Mouse (Mus musculus) T-helper 17 cell (primary cell): ENCODE results near the gene Cep128.
"Not testable (repeated sequence)": the region's sequence is repeated elsewhere in the genome, so short reads cannot be mapped to it uniquely, and the experiment has no call there.

Source experiments
- in situ Hi-C, 2 experiments: fragments of 300-600 bp; cut with MboI, MseI; formaldehyde crosslinking; loops; 1 replicate in 1 of 2; 2 replicates in 1 of 2; pipeline ENCODE4 v1.15.1; 2025; ENCODE audit warnings: high pct_unique_total_duplicates in 2 of 2

The Cep128 gene

DNA sequence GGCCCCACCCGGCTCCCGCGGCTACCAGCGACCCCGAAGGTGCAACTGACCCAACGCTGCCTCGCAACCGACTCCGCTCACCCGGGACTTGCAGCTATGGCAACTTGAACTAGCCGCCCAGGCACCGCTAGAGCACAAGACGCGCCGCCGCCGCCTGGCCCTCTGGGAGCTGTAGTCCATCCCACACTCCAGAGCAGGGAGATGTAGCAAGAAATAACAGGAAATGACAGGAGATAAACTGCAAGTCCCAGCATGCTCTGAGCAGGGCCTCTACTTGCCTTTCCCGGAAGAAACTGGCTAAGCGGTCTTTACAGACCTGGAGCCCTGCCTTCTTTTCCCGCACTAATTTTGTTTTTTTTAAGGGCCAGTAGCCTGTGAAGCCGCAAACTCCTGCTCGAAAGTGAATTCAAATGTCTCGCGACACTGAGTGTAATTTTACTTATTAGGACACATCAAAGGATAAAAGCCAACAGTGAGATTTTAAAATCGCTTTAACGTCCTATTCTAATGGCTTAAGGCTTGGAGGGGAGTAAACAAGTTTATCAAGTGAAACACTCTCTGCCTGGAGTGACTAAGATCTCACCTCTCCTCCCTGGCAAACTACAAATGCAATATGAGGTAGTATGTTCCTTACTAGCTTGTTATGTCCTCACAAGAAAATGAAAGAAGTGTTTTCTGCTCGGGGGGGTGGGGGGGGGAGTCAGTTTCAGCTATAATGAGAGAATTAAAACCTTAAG lies at the start of gene Cep128, which contains the start of gene Tshr:
Cep128 (minus strand) TSS at position 129 of the 737 bp plus-strand sequence.
Tshr (plus strand) TSS at position 283 of the 737 bp plus-strand sequence.
- in situ Hi-C loops, result no loop called here

- in situ Hi-C loops, result no loop called here
These were observed 42.9 kb upstream of the Cep128 start for GRCm38 (mm10) chr12:91427129-91427528.

DNA sequence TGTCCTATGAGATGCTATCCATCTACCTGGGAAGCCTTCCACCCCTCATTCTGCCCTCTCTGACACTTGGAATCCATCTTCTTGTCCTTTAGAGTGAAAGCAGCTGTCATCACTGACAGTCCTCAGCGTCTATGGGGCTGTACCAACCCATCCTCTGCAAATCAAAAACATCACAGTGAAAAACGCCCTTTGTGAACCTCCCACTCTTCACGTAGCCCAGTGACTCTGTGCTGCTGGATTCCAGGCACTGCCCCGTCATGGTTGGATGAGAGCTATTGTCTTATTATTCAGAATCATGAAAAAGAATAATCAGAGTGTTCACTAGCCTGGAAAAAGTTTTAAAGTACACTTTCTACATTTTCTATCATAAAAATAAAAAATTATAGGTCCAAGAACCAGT lies 42.3 kb upstream of the Cep128 start:
- in situ Hi-C loops, result no loop called here

DNA sequence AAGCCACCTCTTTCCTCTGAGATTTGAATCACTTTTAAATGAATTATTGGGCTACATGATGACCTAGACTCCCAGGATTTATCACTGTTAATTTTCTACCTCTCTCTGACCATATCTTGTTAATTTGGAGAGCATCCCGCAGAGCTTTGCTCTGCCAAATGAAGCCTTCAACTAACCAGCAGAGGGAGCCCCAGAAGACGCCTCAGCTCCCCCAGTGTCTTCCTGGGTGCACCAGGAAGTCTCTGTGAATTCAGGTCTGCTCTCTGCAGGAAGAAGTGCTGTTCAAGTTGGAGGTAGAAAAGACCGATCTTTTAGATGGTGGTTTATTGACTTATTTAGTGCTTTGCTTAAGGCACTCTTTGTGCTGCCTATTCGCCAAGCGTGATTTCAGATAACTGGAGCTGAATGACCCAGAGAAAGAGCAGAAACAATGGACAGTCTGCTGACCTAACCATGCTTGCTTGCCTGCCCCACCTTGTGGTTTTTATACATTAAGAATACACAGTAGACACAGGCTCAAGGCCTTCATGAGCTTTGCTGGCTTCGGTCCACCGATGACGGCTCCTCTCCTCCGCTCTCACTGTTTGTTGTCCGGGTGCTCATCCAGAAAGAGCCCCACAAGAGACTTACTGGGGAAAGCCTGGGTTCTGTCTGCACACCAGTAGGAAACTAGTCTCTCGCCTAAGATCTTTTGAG lies 39.1 kb upstream of the Cep128 start:
- in situ Hi-C loops, result loop anchor here in 1 of 2 experiments (25.0 kb wide), 2 partner anchors 89 to 364 kb away; partner anchors contain the start of gene Ston2

DNA sequence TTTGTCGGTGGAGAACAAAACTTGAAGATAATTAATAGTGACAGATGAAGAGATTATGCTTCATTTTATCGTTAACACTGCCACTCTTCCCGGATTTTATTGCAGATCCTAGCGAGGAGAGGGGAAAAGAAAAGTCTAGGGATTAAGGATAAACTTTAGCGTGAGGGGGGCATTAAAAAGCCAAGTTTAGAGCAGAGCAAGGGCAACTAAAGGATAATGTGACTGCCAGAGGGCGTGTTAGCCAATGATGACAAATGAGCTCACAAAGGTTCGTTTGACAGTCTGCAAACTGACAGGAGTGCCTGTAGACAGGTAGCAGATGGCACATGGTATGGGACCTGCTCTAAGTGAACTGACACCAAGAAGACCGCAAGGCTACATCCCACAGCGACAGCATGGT lies 37.1 kb upstream of the Cep128 start:
- in situ Hi-C loops, result loop anchor here in 1 of 2 experiments (25.0 kb wide), 2 partner anchors 91 to 366 kb away; partner anchors contain the start of gene Ston2

DNA sequence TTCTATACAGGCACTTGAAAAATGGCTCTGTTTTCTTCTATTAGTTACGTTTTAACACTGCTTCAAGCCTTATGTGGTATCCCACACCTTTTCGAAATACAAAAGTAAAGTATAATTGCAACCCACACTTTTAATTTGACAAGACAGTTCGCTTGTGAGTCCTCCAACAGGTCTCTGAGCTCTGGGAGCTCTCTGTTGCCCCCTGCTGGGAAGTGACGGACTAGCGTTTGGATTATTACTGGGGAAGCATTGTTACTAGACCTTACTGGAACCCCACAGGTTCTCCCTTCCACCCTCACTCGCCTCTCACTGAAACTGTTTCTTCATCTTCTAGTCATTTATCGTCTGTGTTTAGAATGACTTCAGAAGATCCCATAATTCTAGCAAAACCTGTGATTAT lies 34.6 kb upstream of the Cep128 start:
- in situ Hi-C loops, result loop anchor here (5.0 to 25.0 kb wide), 3 partner anchors 94 to 379 kb away; partner anchors contain the start of gene Ston2 (in 1 of the 2)

DNA sequence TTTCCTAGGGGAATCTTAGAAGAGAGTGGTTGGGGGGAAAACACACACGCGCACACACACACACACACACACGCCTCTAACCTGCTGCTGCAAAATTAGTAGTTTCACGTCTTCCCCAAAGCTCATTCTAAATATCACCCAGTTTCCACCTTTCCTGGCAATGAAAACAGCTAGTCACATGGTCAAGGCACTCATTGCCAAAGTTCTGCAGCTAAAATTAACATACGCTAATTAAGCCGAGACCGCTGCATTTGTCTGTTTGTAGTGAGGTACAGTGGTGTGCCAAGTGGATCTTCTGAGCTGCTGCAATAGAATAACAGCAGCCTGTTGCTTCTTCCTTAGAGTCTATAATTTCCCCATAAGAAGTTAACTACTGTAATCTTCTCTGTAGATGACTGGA lies 32.6 kb upstream of the Cep128 start:
- in situ Hi-C loops, result loop anchor here (5.0 to 25.0 kb wide), 3 partner anchors 95 to 380 kb away; partner anchors contain the start of gene Ston2 (in 1 of the 2)

GRCm38 (mm10) chr12:91415112-91415511 lies 30.9 kb upstream of the Cep128 start:
- in situ Hi-C loops, result loop anchor here (5.0 to 25.0 kb wide), 3 partner anchors 97 to 382 kb away; partner anchors contain the start of gene Ston2 (in 1 of the 2)

DNA sequence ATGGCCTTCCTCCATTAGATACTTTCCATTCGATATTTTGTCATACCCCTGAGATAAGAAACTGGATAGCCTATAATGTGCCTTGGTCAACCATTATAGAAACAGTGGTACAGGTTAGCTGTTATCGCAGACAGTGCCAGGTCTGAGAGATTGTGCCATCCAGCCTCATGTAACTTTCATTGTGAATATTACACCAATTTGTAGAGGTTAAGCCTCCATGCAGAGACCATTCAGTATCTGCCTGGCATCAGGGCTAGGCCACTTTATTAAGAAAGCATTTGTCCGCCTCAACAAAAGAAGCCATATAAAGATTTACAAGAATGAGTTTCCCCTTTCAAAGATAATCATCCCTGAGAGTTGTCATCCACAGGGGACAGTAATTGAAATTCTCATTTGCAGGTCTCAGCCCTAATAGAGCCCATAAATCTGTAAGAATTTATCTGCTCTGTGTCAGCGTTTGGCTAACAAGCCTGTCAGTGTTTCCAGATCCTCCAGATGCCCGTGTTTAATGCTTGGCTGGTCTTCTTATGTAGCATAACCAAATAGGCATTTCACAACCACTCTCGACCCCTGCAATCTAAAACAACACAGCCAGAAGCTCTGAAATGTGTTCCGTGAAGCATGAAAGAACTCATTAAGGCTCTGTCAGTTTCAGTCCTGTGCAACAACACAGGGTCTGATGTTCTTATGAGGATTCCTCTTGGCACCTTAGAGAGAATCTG lies 28.4 kb upstream of the Cep128 start:
- in situ Hi-C loops, result loop anchor here in 1 of 2 experiments (25.0 kb wide), 2 partner anchors 100 to 375 kb away; partner anchors contain the start of gene Ston2

DNA sequence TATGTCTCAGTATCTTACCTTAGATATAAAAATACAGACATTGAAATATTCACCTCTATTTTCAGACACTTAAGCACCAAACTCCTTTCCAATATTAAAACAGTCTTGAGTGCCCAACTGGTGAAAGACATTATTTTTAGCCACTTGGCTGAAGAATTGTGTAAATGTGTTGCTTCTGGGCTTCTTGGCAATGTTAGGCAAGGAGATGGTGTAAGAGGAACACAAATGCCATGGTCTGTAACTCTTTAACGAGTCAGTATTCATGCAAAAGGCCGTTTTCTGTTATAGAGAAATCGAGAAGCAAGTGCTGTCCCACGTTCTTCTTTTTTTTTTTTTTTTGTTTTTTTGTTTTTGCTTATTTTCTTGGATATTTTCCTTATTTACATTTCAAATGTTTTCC lies 26.1 kb upstream of the Cep128 start:
- in situ Hi-C loops, result loop anchor here in 1 of 2 experiments (25.0 kb wide), 2 partner anchors 102 to 377 kb away; partner anchors contain the start of gene Ston2

DNA sequence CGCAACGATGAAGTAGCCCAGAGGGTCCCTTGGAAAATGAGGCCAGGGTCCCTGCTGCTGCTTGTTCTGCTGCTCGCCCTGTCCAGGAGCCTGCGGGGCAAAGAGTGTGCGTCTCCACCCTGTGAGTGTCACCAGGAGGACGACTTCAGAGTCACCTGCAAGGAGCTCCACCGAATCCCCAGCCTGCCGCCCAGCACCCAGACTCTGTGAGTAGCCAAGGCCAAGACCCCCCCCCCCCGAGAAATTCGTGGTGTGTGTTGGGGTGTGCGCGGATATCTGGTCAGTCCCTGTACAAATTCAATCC lies 16.8 kb upstream of the Cep128 start:
- in situ Hi-C loops, result loop anchor here in 1 of 2 experiments (25.0 kb wide), 2 partner anchors 111 to 386 kb away; partner anchors contain the start of gene Ston2

- in situ Hi-C loops, result loop anchor here in 1 of 2 experiments (25.0 kb wide), 2 partner anchors 112 to 387 kb away; partner anchors contain the start of gene Ston2
These were observed 16.2 kb upstream of the Cep128 start for GRCm38 (mm10) chr12:91400232-91401048.

GRCm38 (mm10) chr12:91383516-91384264 lies 519 bp downstream of the Cep128 start:
- in situ Hi-C loops, result no loop called here

- in situ Hi-C loops, result no loop called here
These were observed 15.0 kb downstream of the Cep128 start for GRCm38 (mm10) chr12:91369173-91369572.

- in situ Hi-C loops, result no loop called here
These were observed 30.4 kb downstream of the Cep128 start for GRCm38 (mm10) chr12:91353783-91354182.

GRCm38 (mm10) chr12:91338656-91339055 lies 45.6 kb downstream of the Cep128 start:
- in situ Hi-C loops, result not testable (repeated sequence)

DNA sequence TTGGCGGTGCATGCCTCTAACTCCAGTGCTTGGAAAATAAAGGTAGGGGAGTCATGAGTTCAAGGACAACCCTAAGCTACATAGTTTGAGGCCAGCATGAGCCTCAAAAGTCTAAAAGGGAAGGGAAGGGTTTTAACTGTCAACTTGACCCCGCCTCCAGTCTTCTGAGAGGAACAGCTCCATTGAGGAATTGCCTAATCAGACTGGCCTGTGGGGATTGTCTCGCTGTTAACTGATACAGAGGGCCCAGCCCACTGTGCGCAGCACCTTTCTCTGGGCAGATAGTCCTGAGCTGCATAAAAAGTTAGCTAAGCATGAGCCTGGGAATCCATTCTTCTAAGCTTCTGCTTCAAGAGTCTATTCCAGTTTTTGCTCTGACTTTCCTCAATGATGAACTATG lies 56.7 kb downstream of the Cep128 start:
- in situ Hi-C loops, result loop anchor here in 1 of 2 experiments (10.0 kb wide), 1 partner anchor 763 kb away; no protein-coding TSS in a partner anchor

GRCm38 (mm10) chr12:91326104-91326503 lies 58.1 kb downstream of the Cep128 start:
- in situ Hi-C loops, result loop anchor here in 1 of 2 experiments (10.0 kb wide), 1 partner anchor 761 kb away; no protein-coding TSS in a partner anchor

DNA sequence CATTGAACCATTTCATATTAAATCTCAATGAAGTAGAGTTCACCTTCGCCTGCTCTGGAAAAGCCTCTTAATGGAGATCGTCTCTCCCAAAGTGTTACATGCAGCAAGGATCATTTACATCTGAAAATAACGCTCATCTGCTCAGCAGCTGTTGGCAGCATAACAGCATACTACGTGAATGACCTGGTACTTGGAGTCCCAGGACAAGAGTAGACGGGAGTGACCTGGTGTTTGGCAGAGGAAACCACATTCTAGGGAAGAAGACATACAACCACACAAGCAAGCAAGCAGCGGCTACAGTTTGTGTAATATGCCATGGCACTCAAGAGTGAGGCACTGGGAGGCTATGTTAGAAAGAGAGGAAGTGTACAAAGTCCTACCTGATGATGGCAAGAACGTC lies 69.2 kb downstream of the Cep128 start:
- in situ Hi-C loops, result loop anchor here (5.0 to 25.0 kb wide), 5 partner anchors 330 to 1828 kb away; partner anchors contain the start of gene Dio2 (in 1 of the 2)
